Comparison of ENCODE assay signal across 8 mouse cellular contexts in the genomic region with DNA sequence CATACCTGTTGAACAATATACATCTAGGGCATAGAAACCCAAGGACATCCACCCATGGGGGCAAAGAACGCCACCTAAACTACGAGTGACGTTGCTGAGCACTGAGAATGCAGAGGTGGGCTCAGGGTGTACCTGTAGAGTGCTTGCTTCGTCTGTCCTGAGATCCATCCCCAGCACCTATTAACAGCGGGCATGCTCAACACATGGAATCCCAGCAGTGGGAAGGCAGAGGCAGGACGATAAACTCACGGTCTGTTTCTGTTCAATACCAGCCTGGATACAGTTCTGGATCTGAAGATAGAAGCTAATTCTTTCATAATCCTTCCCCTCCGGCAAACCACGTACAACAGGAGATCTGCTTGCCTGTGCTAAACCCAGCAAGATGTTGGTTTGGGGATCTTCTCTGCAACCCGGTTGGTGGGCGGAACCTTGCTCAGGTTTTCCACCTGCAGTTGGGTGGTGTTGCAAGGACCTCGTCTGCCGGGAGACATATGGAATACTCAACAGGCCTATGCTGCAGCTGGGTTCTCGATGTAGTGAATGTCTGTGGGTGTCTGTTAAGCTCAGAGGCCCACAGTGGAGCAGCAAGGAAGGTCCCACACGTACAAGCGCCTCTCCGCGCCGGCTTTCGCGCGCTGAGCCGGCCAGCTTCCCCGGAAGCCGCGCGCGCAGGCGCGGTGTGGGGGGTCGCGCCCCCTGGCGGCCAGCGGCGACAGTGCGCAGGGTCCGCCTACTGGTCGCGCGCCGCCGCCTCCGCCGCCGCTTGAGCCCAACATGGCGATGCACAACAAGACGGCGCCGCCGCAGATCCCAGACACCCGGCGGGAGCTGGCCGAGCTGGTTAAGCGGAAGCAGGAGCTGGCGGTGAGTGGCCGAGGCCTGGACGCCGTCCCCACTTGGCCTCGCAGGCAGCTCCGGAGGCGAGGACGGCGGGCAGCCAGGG. TPM values are rescaled to one million over a fixed set of nuclear protein-coding genes. Genes with fewer than 3 reads are reported as not detected.
DNase-seq lines count a peak whose midpoint lies in the region; ATAC-seq and TF ChIP-seq lines count a peak whose summit lies in the region.

A gene (plus strand): TSS at position 732 of the 943 bp plus-strand sequence.

- H3K4me1 ChIP-seq in hindbrain, embryonic 12.5 days = peaks cover 21% of the 10 kb centered on the region

- ATAC-seq in Patski = peak; percentile 83
- ATAC-seq in hindbrain, embryonic 12.5 days (ENCODE audit: low FRiP score) = peak; percentile 89

- H3K36me3 ChIP-seq in hindbrain, embryonic 12.5 days = peaks cover 28% of the 10 kb centered on the region

- peak within 1 kb of the TSS; percentile 72 for H3K4me3 ChIP-seq in hindbrain, embryonic 12.5 days

- WGBS in hindbrain, embryonic 12.5 days = 1% methylated on average over 61 of the region's 63 CpGs

- TF ChIP-seq CTCF in Patski (IDR thresholded peaks at IDR 0.05) = peak; percentile 99

- CTCF ChIA-PET in Patski (lab: Charles Lee) = interaction anchor here (0.9 to 2.0 kb wide), 9 partner anchors 9 to 35 kb away, joined by 3 to 15 read pairs (median 4); a partner anchor contains a TSS

- H3K27me3 ChIP-seq in Patski = no peaks in the 10 kb centered on the region
- H3K27me3 ChIP-seq in hindbrain, embryonic 12.5 days = no peaks in the 10 kb centered on the region

- POLR2A ChIA-PET in Patski (lab: Charles Lee) = interaction anchor here (0.5 kb wide), 1 partner anchor 52 kb away, joined by 3 read pairs; no protein-coding TSS in a partner anchor

- in situ Hi-C loops in Patski (cut with MboI; ENCODE audit: low pct_unique_long_range_greater_than_20kb) = no loop called here

- H3K4me2 ChIP-seq in hindbrain, embryonic 12.5 days (replicated peaks) = peak within 1 kb of the TSS; percentile 83

- H3K9ac ChIP-seq in hindbrain, embryonic 12.5 days = peak within 1 kb of the TSS; percentile 88

- no peak for DNase-seq in Patski (ENCODE audit: low read depth, low spot score)
- DNase-seq in cerebellum, postnatal 14 days = peak; percentile 94 to 98
- peak; percentile 78 to 85 for DNase-seq in frontal cortex, postnatal 14 days (ENCODE audit: low spot score in 2 of 2)
- peak; percentile 92 to 93 for DNase-seq in layer of hippocampus, postnatal 14 days (ENCODE audit: low spot score in 2 of 2)
- peak; percentile 92 for DNase-seq in lung, postnatal 10 days
- peak; percentile 95 for DNase-seq in ovary, postnatal 14 days (ENCODE audit: low spot score)
- peak; percentile 82 to 96 for DNase-seq in thymus, postnatal 10 days (ENCODE audit: low spot score in 2 of 2)

- H3K27ac ChIP-seq in hindbrain, embryonic 12.5 days = peak within 1 kb of the TSS; percentile 98

- H3K9me3 ChIP-seq in hindbrain, embryonic 12.5 days (replicated peaks) = no peaks in the 10 kb centered on the region

RNA-seq across cellular contexts. Expression of the gene that starts here (rescaled TPM):
- polyA plus RNA-seq in Patski (2021) = 22.3 TPM
- 118 and 130 TPM in 2 replicates for polyA plus RNA-seq in hindbrain, embryonic 12.5 days (2016; fragmentation: Nextera tagmentation; extraction: Ambion mirVana)
- 100 to 1,000 TPM; 110 to 113 TPM for total RNA-seq in layer of hippocampus, postnatal 14 days (2021)
